Comparison of ENCODE assay signal across 9 mouse cellular contexts in the genomic region with DNA sequence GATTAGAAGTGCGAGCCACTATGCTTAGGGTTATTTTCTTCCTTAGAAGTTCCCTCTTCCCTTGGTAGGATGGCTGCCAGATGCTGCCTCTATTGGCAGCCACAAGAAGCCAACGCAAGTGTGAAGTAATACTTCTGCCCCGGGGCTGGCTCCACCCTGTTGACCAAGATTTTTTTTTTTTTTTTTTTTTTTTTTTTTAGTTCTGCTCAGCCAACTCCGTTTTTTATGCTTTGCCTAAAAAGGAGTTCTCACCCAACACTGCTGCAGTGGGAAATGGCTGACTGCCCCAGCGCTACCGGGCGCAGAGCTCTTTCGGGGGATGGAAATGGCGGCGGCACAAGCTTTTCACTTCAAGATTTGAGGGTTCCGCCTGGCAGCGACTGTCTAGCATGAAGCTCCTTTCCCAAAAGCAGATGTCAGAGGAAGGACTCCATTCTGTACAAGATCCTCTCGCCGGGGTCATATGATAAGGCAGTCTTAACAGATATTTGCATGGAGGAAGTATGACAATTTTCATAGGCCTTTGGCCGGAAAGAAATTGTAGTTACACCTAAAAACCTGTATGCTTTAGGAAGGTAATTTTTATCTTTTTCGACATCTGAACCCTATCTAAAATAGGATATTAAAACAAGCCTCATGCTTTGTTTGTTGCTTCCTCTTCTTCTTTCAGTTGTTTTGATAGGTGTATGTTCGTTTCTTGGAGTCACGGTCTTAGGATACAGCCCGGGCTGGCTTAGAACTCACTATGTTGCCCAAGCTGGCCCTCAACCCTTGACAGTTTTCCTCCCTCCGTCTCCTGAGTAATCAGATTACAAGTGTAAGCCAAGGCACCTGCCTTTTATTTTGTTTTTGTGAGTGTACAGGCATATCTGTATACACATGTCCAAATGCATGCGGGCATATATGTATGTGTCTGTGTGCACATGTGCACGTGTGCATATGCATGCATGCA. TPM values are rescaled to one million over a fixed set of nuclear protein-coding genes. Genes with fewer than 3 reads are reported as not detected.
DNase-seq lines count a peak whose midpoint lies in the region; ATAC-seq and TF ChIP-seq lines count a peak whose summit lies in the region.
"Had no signal": no experiment of that assay in that cellular context is flagged by ENCODE, and none has a peak within 500 bp of the region (broad histone marks: within the 10 kb centered on the region; RNA-seq: fewer than 3 reads in every experiment).

No protein-coding gene starts in this region.

- TF ChIP-seq POLR2A in cortical plate, adult 2 months (IDR thresholded peaks at IDR 0.05; ENCODE audit: extremely low read depth, insufficient read depth, low read length), result no peak

- 77% methylated on average over 22 of the region's 22 CpGs for WGBS in lung, embryonic 16.5 days

- DNase-seq in right cerebral cortex, adult 18-20 months, result peak; percentile 23
- no peak for DNase-seq in right cerebral cortex, postnatal 14 days
- peak; percentile 40 to 58 for DNase-seq in spleen, postnatal 14 days (ENCODE audit: low spot score in 2 of 2)
- DNase-seq in cerebellum, adult 18-20 months, result no peak
- DNase-seq in ovary, postnatal 14 days (ENCODE audit: low spot score), result no peak
- DNase-seq in layer of hippocampus, adult 2 months (ENCODE audit: low spot score in 2 of 2), result no peak

- H3K4me2 ChIP-seq in lung, embryonic 16.5 days (ENCODE audit: low read depth, low read length), result no peak overlapping the region
- H3K4me2 ChIP-seq: embryonic facial prominence, embryonic 13.5 days had no signal

- no peaks in the 10 kb centered on the region for H3K4me1 ChIP-seq in cortical plate, adult 2 months (ENCODE audit: control insufficient read depth, insufficient read depth, low read length)
- H3K4me1 ChIP-seq in lung, embryonic 16.5 days (replicated peaks; ENCODE audit: control insufficient read depth, insufficient read depth, low read length), result peaks cover 9% of the 10 kb centered on the region; the same call in 1 of the 2 replicates

- no peak overlapping the region for H3K4me3 ChIP-seq in cortical plate, adult 2 months (ENCODE audit: insufficient read depth, low read length)
- no peak overlapping the region for H3K4me3 ChIP-seq in lung, embryonic 16.5 days (ENCODE audit: low read length)
- no peak overlapping the region for H3K4me3 ChIP-seq in layer of hippocampus, adult 2 months
- H3K4me3 ChIP-seq: embryonic facial prominence, embryonic 13.5 days had no signal

- H3K9me3 ChIP-seq in lung, embryonic 16.5 days (ENCODE audit: control insufficient read depth, low read length), result no peaks in the 10 kb centered on the region
- H3K9me3 ChIP-seq: embryonic facial prominence, embryonic 13.5 days had no signal

- H3K27me3 ChIP-seq in lung, embryonic 16.5 days (ENCODE audit: control insufficient read depth, insufficient read depth, low read depth, low read length), result no peaks in the 10 kb centered on the region
- H3K27me3 ChIP-seq: embryonic facial prominence, embryonic 13.5 days had no signal

- peak; percentile 36; the same call in 1 of the 2 replicates for ATAC-seq in lung, embryonic 16.5 days (ENCODE audit: low read depth)

- no peak overlapping the region for H3K9ac ChIP-seq in lung, embryonic 16.5 days (ENCODE audit: low read length)
- H3K9ac ChIP-seq: embryonic facial prominence, embryonic 13.5 days had no signal

- H3K27ac ChIP-seq in cortical plate, adult 2 months (ENCODE audit: insufficient read depth, low read length), result peak overlapping the region; percentile 45; the same call in 1 of the 2 replicates
- no peak overlapping the region for H3K27ac ChIP-seq in lung, embryonic 16.5 days (ENCODE audit: low read length)
- H3K27ac ChIP-seq in layer of hippocampus, adult 2 months, result no peak overlapping the region
- H3K27ac ChIP-seq: embryonic facial prominence, embryonic 13.5 days had no signal

- TF ChIP-seq CTCF in cortical plate, adult 2 months (IDR thresholded peaks at IDR 0.05; ENCODE audit: extremely low read depth, insufficient read depth, low read length), result no peak
- TF ChIP-seq CTCF in layer of hippocampus, adult 2 months (conservative IDR thresholded peaks at IDR 0.05), result no peak

- H3K36me3 ChIP-seq in lung, embryonic 16.5 days (ENCODE audit: control insufficient read depth, insufficient read depth, low read length), result no peaks in the 10 kb centered on the region
- H3K36me3 ChIP-seq: embryonic facial prominence, embryonic 13.5 days had no signal

RNA-seq across cellular contexts. Expression of a gene that starts 54.6 kb away (rescaled TPM):
- 20.3 and 20.6 TPM in 2 replicates for polyA plus RNA-seq in cortical plate, adult 2 months (2012; rRNA removed)
- 13.2 and 13.7 TPM in 2 replicates for polyA plus RNA-seq in lung, embryonic 16.5 days (2015; fragmentation: Nextera tagmentation; extraction: Ambion mirVana)
- total RNA-seq in layer of hippocampus, adult 2 months (2021), result 10 to 100 TPM; 53.3 to 54.7 TPM

Comparison
In these comparisons a context has a peak if more than half of its experiments do, and no peak if none do; other contexts are left out.
1. DNase-seq: peak in right cerebral cortex, adult 18-20 months (single experiment) and spleen, postnatal 14 days (2 of 2); none in right cerebral cortex, postnatal 14 days (single experiment), cerebellum, adult 18-20 months (0 of 2), ovary, postnatal 14 days (single experiment) and layer of hippocampus, adult 2 months (0 of 2).